Mouse (Mus musculus): Measurements from ENCODE around the gene Fbxl2. TPM values are rescaled to one million over a fixed set of nuclear protein-coding genes. Genes with fewer than 3 reads are reported as not detected.
A peak's percentile ranks its signal among the peaks of the same experiment; 100 is the strongest.

Gene Fbxl2
- polyA plus RNA-seq, 1 experiment from 2014 or later, result 1.7 TPM

DNA sequence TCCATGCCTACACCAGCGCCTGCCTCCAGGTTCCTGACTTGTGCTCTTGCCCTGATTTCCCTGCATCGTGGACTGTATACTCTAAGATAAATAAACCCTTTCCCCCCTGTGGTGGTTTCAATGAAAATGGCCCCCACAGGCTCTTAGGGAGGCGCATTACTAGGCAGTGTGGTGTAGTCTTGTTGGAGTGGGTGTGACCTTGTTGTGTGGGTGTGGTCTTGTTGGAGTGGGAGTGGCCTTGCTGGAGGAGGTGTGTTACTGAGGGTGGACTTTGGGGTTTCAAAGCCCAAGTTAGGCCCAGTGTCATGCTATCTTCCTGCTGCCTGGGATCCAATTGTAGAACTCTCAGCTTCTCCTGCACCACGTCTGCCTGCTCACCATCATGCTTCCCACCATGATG lies 6.0 kb upstream of the Fbxl2 start:
- no peak overlapping the region for H3K4me3 ChIP-seq
- H3K4me2 ChIP-seq, result no peak overlapping the region
- peaks cover 2% of the 10 kb centered on the region; the same call in 1 of the 2 replicates for H3K4me1 ChIP-seq (replicated peaks)
- H3K27ac ChIP-seq, result no peak overlapping the region
- H3K9me3 ChIP-seq (replicated peaks), result no peaks in the 10 kb centered on the region
- WGBS, result 72% methylated on average over 4 of the region's 4 CpGs
- ATAC-seq (replicated peaks; ENCODE audit: insufficient number of reproducible peaks, insufficient read depth, low FRiP score, low read depth), result no peak
- peaks cover 22% of the 10 kb centered on the region for H3K27me3 ChIP-seq
- H3K9ac ChIP-seq, result no peak overlapping the region
- no peaks in the 10 kb centered on the region for H3K36me3 ChIP-seq

DNA sequence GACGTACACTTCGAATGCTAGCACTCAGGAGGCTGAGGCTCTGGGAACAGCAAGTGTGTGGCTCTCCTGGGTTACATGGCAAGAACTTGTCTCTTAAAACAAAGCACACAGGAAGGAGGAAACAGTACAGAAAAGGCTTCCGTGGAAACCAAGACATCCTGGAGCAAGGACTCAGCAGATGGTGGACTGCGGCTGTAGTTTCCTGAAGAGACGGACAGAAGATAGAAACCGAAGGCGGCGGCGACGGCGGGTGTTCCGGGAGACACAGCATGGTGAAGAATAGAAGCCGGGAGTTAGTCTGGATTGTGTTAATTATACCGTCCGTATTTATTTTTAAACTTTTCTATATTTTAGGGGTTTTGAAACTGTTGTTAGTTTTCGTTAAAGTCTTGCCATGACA lies 4.8 kb upstream of the Fbxl2 start:
- 86% methylated on average over 16 of the region's 16 CpGs for WGBS
- Histone ChIP-seq H3K9ac (no peak overlapping the region), H3K27ac (no peak overlapping the region), H3K36me3 (no peaks in the 10 kb centered on the region), H3K4me3 (no peak overlapping the region), H3K9me3 (replicated peaks) (no peaks in the 10 kb centered on the region), H3K4me2 (no peak overlapping the region), H3K4me1 (replicated peaks) (no peaks in the 10 kb centered on the region), H3K27me3 (peaks cover 9% of the 10 kb centered on the region)
- no peak for ATAC-seq (replicated peaks; ENCODE audit: insufficient number of reproducible peaks, insufficient read depth, low FRiP score, low read depth)

DNA sequence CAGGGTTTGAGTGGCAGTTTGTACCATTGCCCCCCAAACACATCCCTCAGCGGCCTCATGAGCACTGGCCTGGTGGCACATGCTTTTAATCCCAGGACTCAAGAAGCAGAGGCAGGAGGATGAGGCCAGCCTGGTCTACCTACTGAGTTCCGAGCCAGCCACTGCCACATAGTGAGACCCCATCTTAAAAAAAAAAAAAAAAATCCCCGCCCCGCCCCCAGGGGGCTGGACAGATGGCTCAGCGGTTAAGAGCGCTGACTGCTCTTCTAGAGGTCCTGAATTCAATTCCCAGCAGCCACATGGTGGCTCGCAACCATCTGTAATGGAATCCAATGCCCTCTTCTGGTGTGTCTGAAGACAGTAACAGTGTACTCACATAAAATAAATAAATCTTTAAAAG lies 4.1 kb upstream of the Fbxl2 start:
- H3K9ac ChIP-seq, result no peak overlapping the region
- no peaks in the 10 kb centered on the region for H3K4me1 ChIP-seq (replicated peaks)
- no peak overlapping the region for H3K4me2 ChIP-seq
- no peaks in the 10 kb centered on the region for H3K9me3 ChIP-seq (replicated peaks)
- H3K27ac ChIP-seq, result no peak overlapping the region
- no peaks in the 10 kb centered on the region for H3K36me3 ChIP-seq
- ATAC-seq (replicated peaks; ENCODE audit: insufficient number of reproducible peaks, insufficient read depth, low FRiP score, low read depth), result no peak
- 86% methylated on average over 7 of the region's 7 CpGs for WGBS
- peaks cover 3% of the 10 kb centered on the region for H3K27me3 ChIP-seq
- no peak overlapping the region for H3K4me3 ChIP-seq

DNA sequence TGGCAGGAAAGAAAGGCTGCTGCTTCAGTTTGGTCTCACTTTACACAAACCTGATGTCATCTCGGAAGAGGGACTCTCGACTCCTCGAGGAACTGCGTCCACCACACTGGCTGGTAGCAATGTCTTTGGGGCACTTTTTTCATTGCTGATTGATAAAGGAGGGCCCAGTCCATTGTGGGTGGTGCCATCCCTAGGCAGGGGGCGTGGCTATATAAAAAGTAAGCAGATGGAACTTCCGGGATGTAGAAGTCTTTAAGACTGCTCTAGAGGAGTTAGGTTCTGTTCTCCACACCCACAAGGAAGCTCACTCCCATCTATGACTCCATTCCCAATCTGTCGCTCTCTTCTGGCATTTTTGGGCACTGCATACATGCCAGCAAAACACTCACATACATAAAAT lies 685 bp upstream of the Fbxl2 start:
- Histone ChIP-seq H3K4me1 (replicated peaks) (no peaks in the 10 kb centered on the region), H3K4me3 (no peak overlapping the region), H3K9ac (no peak overlapping the region), H3K4me2 (no peak overlapping the region), H3K9me3 (replicated peaks) (no peaks in the 10 kb centered on the region), H3K27me3 (0 out of 2 replicates have a peak, but pooled peaks cover 3% of the 10 kb centered on the region), H3K36me3 (no peaks in the 10 kb centered on the region), H3K27ac (no peak overlapping the region)
- ATAC-seq (replicated peaks; ENCODE audit: insufficient number of reproducible peaks, insufficient read depth, low FRiP score, low read depth), result no peak
- WGBS, result 81% methylated on average over 7 of the region's 7 CpGs

DNA sequence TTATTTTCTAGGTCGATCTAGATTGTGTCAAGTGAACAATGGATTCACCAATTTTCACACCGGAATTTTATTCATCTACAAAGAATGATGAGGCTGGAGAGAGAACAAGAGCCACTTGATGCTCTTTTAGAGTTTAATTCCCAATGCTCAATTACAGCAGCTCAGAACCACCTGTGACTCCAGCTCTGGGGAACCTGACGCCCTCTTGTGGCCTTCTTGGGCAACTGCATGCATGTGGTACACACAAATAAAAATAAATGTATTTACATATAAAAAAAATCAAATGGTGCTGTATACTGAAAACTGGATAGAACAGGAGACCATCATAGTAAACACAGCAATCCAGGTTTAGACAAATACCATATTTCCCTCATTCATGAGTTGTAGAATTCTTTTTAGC lies 1.5 kb downstream of the Fbxl2 start:
- no peaks in the 10 kb centered on the region for H3K36me3 ChIP-seq
- no peak overlapping the region for H3K4me3 ChIP-seq
- no peak overlapping the region for H3K4me2 ChIP-seq
- no peaks in the 10 kb centered on the region for H3K9me3 ChIP-seq (replicated peaks)
- no peaks in the 10 kb centered on the region for H3K4me1 ChIP-seq (replicated peaks)
- ATAC-seq (replicated peaks; ENCODE audit: insufficient number of reproducible peaks, insufficient read depth, low FRiP score, low read depth), result no peak
- no peak overlapping the region for H3K9ac ChIP-seq
- H3K27ac ChIP-seq, result no peak overlapping the region
- WGBS, result 56% methylated on average over 3 of the region's 3 CpGs
- H3K27me3 ChIP-seq, result 0 out of 2 replicates have a peak, but pooled peaks cover 3% of the 10 kb centered on the region

DNA sequence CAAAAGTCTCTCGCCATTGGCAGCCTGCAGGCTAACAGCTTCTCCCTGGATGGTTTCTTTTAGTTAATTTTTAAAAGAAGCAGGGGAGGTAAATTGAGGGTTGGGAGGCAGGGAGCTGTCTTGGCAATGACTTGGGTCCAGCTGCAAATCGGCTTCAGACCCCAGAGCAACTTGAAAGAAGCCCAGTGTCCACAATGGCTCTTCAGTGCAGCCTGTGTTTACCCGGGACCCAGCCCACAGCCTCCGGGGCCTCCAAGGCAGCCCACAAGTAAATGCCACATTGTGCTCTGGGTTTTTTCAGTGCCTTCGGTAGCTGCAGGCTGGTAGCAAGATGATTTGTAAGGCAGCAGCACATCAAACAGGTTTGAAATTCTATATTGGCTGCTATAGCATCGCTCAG lies 3.5 kb downstream of the Fbxl2 start:
- 58% methylated on average over 6 of the region's 6 CpGs for WGBS
- Histone ChIP-seq H3K9me3 (replicated peaks) (no peaks in the 10 kb centered on the region), H3K27ac (no peak overlapping the region), H3K4me1 (replicated peaks) (no peaks in the 10 kb centered on the region), H3K36me3 (no peaks in the 10 kb centered on the region), H3K4me3 (no peak overlapping the region), H3K4me2 (no peak overlapping the region), H3K9ac (no peak overlapping the region), H3K27me3 (0 out of 2 replicates have a peak, but pooled peaks cover 3% of the 10 kb centered on the region)
- no peak for ATAC-seq (replicated peaks; ENCODE audit: insufficient number of reproducible peaks, insufficient read depth, low FRiP score, low read depth)

DNA sequence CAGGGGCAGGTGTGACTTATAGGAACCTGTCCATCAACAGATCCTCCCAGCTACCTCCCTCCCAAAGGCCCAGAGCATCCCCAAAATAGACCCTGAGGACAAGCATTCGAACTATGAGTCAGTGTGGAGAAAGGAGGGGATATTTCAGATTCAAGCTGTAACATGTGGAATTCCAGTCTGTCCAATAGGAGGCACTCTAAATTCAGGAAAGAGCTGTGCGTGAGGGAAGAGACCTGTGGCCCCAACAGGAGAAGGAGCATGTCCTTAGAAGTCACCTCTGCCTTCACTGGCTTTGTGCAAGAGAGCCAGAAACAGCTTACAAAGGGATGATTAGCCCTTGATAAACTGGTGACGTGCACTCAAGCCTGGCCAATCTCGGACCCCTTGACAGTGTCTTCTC lies 5.0 kb downstream of the Fbxl2 start:
- Histone ChIP-seq H3K9me3 (replicated peaks) (no peaks in the 10 kb centered on the region), H3K9ac (no peak overlapping the region), H3K4me3 (no peak overlapping the region), H3K4me2 (no peak overlapping the region), H3K4me1 (replicated peaks) (no peaks in the 10 kb centered on the region), H3K27me3 (0 out of 2 replicates have a peak, but pooled peaks cover 3% of the 10 kb centered on the region), H3K27ac (no peak overlapping the region), H3K36me3 (no peaks in the 10 kb centered on the region)
- no peak for ATAC-seq (replicated peaks; ENCODE audit: insufficient number of reproducible peaks, insufficient read depth, low FRiP score, low read depth)
- 47% methylated on average over 4 of the region's 4 CpGs for WGBS

DNA sequence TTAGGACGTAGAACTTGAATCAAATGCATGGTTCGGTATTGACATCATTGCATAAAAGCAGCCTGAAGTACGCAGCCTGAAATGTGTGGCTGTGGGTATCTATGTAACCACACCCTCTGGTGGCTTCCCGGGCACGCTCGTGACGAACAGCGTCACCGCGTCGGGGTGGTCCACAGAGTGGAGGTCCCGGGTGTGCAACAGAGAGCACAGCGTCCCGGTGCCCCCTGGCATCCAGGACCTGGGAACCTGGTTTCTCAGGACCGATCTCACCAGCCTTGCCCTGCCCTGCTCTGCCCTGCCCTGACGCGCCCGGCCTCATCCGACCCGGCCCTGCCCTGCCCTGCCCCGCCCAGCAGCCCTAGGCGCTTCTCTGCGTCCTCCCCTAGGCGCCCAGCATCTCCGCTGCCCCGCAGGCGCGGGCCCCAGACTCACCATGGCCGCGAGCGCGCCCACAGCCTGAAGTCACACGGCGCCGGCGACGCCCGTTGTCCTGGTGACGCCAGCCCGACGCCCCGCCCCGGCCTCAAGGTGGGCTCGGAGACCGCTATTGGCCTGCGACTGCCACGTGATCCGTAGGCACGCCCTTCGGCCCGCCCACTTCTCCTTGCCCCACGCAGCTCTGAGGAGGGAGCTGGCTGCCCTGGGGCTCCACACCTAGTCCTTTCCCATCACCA lies 19.6 kb downstream of the Fbxl2 start:
- Histone ChIP-seq H3K4me1 (replicated peaks) (peaks cover 15% of the 10 kb centered on the region), H3K9me3 (replicated peaks) (no peaks in the 10 kb centered on the region), H3K9ac (peak overlapping the region; percentile 56), H3K27me3 (no peaks in the 10 kb centered on the region), H3K4me2 (peak overlapping the region; percentile 94), H3K36me3 (no peaks in the 10 kb centered on the region), H3K4me3 (peak overlapping the region; percentile 77), H3K27ac (no peak overlapping the region)
- WGBS, result under 1% methylated on average over 52 of the region's 52 CpGs
- peak; percentile 84 for ATAC-seq (replicated peaks; ENCODE audit: insufficient number of reproducible peaks, insufficient read depth, low FRiP score, low read depth)

DNA sequence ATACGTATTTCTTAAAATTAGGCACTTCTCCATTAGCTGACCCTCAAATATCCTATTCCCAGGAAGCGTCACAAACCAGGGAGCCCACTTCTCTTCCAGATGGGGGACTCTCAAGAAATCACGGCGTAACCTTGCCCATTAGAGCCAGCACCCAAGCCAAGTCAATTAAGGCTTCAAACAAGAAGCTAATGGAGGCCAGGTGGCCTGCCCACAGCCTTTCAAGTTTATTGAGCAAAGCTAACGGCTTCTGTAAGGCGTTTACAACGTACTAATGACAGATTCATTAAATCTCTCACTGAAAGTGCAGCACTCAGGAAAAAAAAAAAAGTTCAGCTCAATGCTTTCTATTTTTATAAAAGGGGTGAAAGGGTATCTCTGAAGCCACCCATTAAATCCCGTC lies 20.1 kb downstream of the Fbxl2 start:
- Histone ChIP-seq H3K4me2 (peak overlapping the region; percentile 94), H3K4me1 (replicated peaks) (peaks cover 15% of the 10 kb centered on the region), H3K27ac (no peak overlapping the region), H3K4me3 (peak overlapping the region; percentile 77), H3K36me3 (no peaks in the 10 kb centered on the region), H3K27me3 (no peaks in the 10 kb centered on the region), H3K9ac (peak overlapping the region; percentile 56), H3K9me3 (replicated peaks) (no peaks in the 10 kb centered on the region)
- no peak for ATAC-seq (replicated peaks; ENCODE audit: insufficient number of reproducible peaks, insufficient read depth, low FRiP score, low read depth)
- WGBS, result 23% methylated on average over 8 of the region's 8 CpGs

DNA sequence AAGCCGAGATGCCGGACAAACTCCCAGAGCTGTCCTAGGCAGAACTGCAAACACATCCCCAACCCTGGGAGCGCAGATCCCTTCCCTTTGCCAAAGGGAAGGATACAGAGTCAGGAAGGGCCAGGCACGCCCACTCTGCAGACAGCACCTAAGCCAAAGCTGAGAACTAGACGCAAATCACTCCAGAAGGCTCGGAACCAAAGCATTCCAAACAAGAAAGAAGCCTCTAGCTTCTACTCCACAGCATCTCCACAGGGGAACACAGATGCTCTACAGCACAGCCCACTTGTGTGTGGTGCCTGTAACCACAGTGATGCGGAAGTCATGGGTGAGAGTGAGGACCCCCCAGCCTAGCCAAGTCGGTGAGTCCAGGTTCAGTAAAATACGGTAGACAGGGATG lies 20.8 kb downstream of the Fbxl2 start:
- Histone ChIP-seq H3K4me3 (no peak overlapping the region), H3K9ac (no peak overlapping the region), H3K4me1 (replicated peaks) (peaks cover 15% of the 10 kb centered on the region), H3K27me3 (no peaks in the 10 kb centered on the region), H3K36me3 (no peaks in the 10 kb centered on the region), H3K9me3 (replicated peaks) (no peaks in the 10 kb centered on the region), H3K4me2 (no peak overlapping the region), H3K27ac (no peak overlapping the region)
- 49% methylated on average over 9 of the region's 9 CpGs for WGBS
- no peak for ATAC-seq (replicated peaks; ENCODE audit: insufficient number of reproducible peaks, insufficient read depth, low FRiP score, low read depth)

DNA sequence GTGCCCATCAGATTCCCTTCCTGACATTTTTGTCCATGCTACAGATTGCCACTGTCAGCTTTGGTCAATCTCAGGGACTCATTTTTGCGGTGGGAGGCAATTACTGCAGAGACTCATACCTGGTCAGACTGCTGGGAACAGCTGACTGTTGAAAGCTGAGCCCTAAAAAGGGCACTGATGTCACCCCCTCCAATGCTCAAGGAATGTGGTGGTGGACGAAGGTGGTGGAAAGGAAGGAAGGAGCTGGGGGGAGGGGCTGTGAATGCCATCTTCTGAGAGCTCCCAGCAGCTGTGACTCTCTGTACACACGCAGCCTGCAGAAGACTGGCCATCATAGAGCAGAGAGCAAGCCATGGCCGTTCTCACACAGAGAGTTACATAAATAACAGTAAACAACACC lies 23.9 kb downstream of the Fbxl2 start:
- no peak overlapping the region for H3K4me3 ChIP-seq
- peaks cover 15% of the 10 kb centered on the region for H3K4me1 ChIP-seq (replicated peaks)
- WGBS, result 38% methylated on average over 4 of the region's 4 CpGs
- H3K9me3 ChIP-seq (replicated peaks), result no peaks in the 10 kb centered on the region
- H3K27ac ChIP-seq, result no peak overlapping the region
- no peak overlapping the region for H3K4me2 ChIP-seq
- H3K36me3 ChIP-seq, result no peaks in the 10 kb centered on the region
- no peak overlapping the region for H3K9ac ChIP-seq
- no peaks in the 10 kb centered on the region for H3K27me3 ChIP-seq
- ATAC-seq (replicated peaks; ENCODE audit: insufficient number of reproducible peaks, insufficient read depth, low FRiP score, low read depth), result no peak

DNA sequence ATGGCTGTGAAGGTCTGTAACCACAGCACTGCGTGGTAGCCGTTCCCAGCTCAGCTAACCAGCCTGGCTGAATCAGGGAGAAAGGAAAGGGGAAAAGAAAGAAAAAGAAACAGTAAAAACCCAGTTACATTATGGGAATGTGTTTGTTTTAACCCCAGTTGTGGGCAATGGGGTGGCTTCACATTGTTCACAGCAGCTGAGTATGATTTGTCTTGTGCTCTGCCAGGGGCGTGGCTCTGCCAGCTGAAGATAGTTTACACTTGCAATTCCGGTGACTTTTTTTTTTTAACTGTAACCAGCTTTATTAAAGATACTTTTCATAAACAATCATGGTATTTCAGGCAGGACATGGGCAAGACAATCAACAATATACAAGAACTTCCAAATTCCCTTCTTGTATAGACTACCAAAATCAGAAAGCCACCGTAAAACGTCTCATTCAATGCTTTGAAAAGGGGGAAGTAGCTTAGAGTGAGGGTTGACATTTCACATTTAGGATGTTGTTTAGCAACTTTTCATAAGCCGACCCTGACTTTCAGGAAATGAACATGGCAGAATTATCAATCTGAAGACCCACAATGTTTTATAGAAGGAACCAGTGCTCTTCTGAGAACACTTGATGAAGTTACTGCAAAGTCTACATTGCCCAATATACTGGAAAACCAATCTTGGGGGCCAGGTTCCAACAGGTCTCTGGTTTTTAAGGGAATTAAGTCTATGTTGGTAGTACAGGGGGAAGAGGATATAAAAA lies 26.8 kb downstream of the Fbxl2 start:
- no peak overlapping the region for H3K4me3 ChIP-seq
- H3K4me1 ChIP-seq (replicated peaks), result no peaks in the 10 kb centered on the region
- H3K9me3 ChIP-seq (replicated peaks), result no peaks in the 10 kb centered on the region
- ATAC-seq (replicated peaks; ENCODE audit: insufficient number of reproducible peaks, insufficient read depth, low FRiP score, low read depth), result no peak
- WGBS, result 82% methylated on average over 7 of the region's 7 CpGs
- no peaks in the 10 kb centered on the region for H3K27me3 ChIP-seq
- H3K9ac ChIP-seq, result no peak overlapping the region
- H3K36me3 ChIP-seq, result no peaks in the 10 kb centered on the region
- no peak overlapping the region for H3K27ac ChIP-seq
- no peak overlapping the region for H3K4me2 ChIP-seq

Measured in heart, embryonic 15.5 days (tissue).